Mouse (Mus musculus): ENCODE measurements around the gene Mr1. TPM values are rescaled to one million over a fixed set of nuclear protein-coding genes. Genes with fewer than 3 reads are reported as not detected.

Gene Mr1
- polyA plus RNA-seq, 2 experiments: 0.37 to 0.52 TPM

DNA sequence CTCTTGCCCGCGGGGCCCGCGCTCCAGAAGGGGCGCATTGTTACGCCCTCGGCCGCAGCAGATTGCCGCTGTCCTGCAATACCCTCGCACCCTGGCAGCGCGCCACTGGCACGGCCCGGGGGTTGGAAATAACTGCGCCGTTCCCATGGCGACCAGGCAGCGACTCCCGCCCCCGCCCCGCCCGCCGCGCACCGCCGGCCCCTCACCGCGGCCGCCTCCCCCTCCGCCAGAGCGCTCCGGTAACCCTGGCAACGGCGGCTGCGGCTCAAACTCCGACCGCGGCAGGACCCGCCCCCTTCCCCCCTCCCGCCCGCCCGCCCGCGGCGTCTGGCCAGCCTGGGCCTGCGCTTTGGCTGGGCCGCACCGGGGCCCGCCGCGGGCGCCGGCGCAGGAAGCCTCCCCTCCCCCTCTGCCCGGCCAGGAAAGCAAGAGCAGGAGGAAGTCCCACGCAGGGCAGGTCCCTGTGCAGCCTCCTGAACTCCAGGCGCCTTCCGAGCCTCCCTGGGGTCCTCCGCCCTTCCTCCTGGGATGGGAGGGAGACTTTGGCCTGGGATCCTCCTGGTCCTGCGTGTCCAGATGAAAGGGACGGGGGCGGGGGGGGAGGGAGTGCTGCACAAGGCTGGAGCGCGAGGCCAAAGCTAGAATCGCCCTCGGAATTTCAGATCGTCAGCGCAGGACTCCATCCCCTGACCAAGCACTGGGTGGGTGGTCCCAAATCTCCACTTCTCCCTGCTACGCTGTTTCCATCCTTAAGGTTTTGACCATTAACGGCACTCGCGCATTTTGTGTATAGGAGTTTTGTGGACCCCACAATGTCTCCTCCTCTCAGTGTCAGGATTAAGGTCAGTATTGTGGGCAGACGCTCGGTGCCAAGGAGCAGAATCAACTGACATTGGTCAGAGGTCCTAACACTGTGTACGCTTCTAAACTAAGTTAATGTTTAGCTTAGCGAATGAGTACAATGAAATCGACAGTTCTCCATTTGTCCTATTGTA lies 63.0 kb downstream of the Mr1 start:
- Histone ChIP-seq H3K9me3 (ENCODE audit: control insufficient read depth, low read length) (no peaks in the 10 kb centered on the region), H3K27ac (no peak overlapping the region), H3K36me3 (replicated peaks; ENCODE audit: control insufficient read depth, insufficient read depth, low read depth) (no peaks in the 10 kb centered on the region), H3K4me2 (ENCODE audit: low read depth) (peak overlapping the region; percentile 78), H3K27me3 (ENCODE audit: control insufficient read depth, insufficient read depth, low read length) (peaks cover 20% of the 10 kb centered on the region), H3K4me3 (ENCODE audit: insufficient read depth in 1 of 2, low read depth in 2 of 2, low read length in 2 of 2) (peak overlapping the region; percentile 38 to 56), H3K4me1 (replicated peaks; ENCODE audit: control insufficient read depth in 2 of 2, insufficient read depth in 2 of 2, low read length in 1 of 2) (peaks cover 17 to 37% of the 10 kb centered on the region in 2 experiments), H3K9ac (replicated peaks) (peak overlapping the region; percentile 47)
- TF ChIP-seq EP300 (IDR thresholded peaks at IDR 0.05; ENCODE audit: low read depth) (no peak), CTCF (IDR thresholded peaks at IDR 0.05; ENCODE audit: low read depth) (no peak)
- 3% methylated on average over 57 of the region's 77 CpGs for WGBS (ENCODE audit: insufficient replicate concordance)
- ATAC-seq (ENCODE audit: insufficient read depth): peak; percentile 89
- peak; percentile 45 to 60 (median 54) for DNase-seq (ENCODE audit: low read depth in 3 of 3, low spot score in 3 of 3)

DNA sequence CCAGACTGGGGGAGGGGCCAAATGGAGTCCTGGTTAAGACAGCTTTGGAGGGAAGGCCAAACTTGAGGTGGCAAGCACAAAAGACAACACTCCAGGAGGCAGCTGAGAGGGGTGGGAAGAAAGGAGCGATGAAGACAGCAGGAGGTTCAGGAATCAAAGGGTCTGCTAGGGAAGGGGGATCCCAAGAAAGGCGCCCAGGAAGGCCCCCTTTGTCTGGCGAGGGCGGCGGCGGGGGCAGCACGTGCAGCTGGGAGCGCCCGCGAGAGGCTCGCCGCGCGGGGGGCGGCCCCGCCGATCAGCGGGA lies 63.7 kb downstream of the Mr1 start:
- Histone ChIP-seq H3K27me3 (ENCODE audit: control insufficient read depth, insufficient read depth, low read length) (peaks cover 20% of the 10 kb centered on the region), H3K9me3 (ENCODE audit: control insufficient read depth, low read length) (no peaks in the 10 kb centered on the region), H3K27ac (no peak overlapping the region), H3K36me3 (replicated peaks; ENCODE audit: control insufficient read depth, insufficient read depth, low read depth) (no peaks in the 10 kb centered on the region), H3K9ac (replicated peaks) (peak overlapping the region; percentile 47), H3K4me1 (replicated peaks; ENCODE audit: control insufficient read depth in 2 of 2, insufficient read depth in 2 of 2, low read length in 1 of 2) (peaks cover 17 to 35% of the 10 kb centered on the region in 2 experiments), H3K4me3 (ENCODE audit: insufficient read depth in 1 of 2, low read depth in 2 of 2, low read length in 2 of 2) (peak overlapping the region; percentile 38 to 56), H3K4me2 (ENCODE audit: low read depth) (peak overlapping the region; percentile 78)
- WGBS (ENCODE audit: insufficient replicate concordance): 0% methylated on average over 7 of the region's 18 CpGs
- DNase-seq (ENCODE audit: low read depth in 3 of 3, low spot score in 3 of 3) (no peak), ATAC-seq (ENCODE audit: insufficient read depth) (no peak)
- TF ChIP-seq CTCF (IDR thresholded peaks at IDR 0.05; ENCODE audit: low read depth) (no peak), EP300 (IDR thresholded peaks at IDR 0.05; ENCODE audit: low read depth) (no peak)

DNA sequence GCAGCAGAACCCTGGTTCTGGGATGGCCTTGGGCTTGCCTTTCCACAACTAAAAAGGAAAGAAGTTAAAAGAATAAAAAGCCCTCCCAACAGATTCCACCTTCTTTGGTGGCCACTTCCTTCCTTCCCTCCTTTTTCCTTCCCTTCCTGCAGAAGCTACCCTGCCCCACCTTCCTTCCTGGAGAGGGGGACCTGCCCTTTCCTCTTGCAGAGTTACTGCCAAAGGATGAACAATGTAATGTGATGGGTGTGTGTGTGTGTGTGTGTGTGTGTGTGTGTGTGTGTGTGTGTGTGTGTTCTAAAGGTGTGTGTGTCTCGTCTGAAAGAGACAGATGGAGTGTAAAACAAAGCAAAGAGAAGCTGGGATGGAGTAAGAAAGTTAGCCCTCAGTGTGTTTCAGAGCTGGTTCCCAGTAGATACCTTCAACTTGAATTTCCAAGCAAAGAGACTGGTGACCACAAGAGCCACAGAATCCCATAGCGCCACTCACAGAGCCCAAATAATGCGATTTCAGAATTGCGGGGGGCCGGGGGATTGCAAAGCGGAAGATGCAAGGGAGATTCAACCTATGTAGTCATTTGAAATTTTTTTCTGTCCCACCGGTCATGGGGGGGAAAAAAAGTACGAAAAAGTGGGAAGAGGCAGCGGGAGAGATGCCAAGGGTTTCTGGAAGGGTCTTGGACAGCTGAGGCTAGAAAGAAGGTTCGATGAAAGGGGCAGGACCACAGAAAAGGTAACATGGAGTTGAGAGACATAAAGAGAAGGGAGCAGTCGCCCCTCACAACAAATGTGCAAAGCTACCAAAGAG lies 64.3 kb downstream of the Mr1 start:
- no peak for DNase-seq (ENCODE audit: low read depth in 3 of 3, low spot score in 3 of 3)
- H3K4me3 ChIP-seq (ENCODE audit: insufficient read depth in 1 of 2, low read depth in 2 of 2, low read length in 2 of 2): peak overlapping the region; percentile 38 to 56; a peak in 3 of 4 replicates
- H3K4me1 ChIP-seq (replicated peaks; ENCODE audit: control insufficient read depth in 2 of 2, insufficient read depth in 2 of 2, low read length in 1 of 2): peaks cover 17 to 35% of the 10 kb centered on the region in 2 experiments
- no peaks in the 10 kb centered on the region for H3K9me3 ChIP-seq (ENCODE audit: control insufficient read depth, low read length)
- H3K27ac ChIP-seq: no peak overlapping the region
- no peak overlapping the region; the same call in 1 of the 2 replicates for H3K9ac ChIP-seq (replicated peaks)
- TF ChIP-seq EP300 (IDR thresholded peaks at IDR 0.05; ENCODE audit: low read depth): no peak
- TF ChIP-seq CTCF (IDR thresholded peaks at IDR 0.05; ENCODE audit: low read depth): no peak
- no peak for ATAC-seq (ENCODE audit: insufficient read depth)
- peaks cover 20% of the 10 kb centered on the region for H3K27me3 ChIP-seq (ENCODE audit: control insufficient read depth, insufficient read depth, low read length)
- H3K36me3 ChIP-seq (replicated peaks; ENCODE audit: control insufficient read depth, insufficient read depth, low read depth): no peaks in the 10 kb centered on the region
- H3K4me2 ChIP-seq (ENCODE audit: low read depth): peak overlapping the region; percentile 78
- 13% methylated on average over 11 of the region's 11 CpGs for WGBS (ENCODE audit: insufficient replicate concordance)

DNA sequence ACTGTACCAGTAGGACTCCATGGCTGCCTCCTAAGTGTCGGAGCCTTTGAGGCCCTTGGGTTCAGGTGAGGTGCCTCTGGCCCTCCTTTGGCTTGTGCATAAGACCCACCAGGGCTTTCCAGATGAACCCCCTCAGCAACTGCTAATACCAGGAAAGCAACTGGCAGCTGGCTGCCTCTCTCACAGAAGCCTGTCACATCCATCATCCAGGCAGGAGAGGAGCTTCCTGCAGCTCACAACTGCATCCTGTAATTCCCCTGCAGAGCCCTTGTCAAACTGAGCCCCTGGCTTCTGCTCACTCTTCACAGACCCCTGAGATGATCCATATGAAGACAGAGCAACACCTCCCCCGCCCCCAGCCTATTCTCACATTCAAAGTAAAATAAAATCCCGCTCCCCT lies 68.9 kb downstream of the Mr1 start:
- H3K36me3 ChIP-seq (replicated peaks; ENCODE audit: control insufficient read depth, insufficient read depth, low read depth): no peaks in the 10 kb centered on the region
- ATAC-seq (ENCODE audit: insufficient read depth) (no peak), DNase-seq (ENCODE audit: low read depth in 3 of 3, low spot score in 3 of 3) (no peak)
- no peak overlapping the region for H3K9ac ChIP-seq (replicated peaks)
- peaks cover under 1 to 15% of the 10 kb centered on the region in 2 experiments; a peak in 2 of 4 replicates for H3K4me1 ChIP-seq (replicated peaks; ENCODE audit: control insufficient read depth in 2 of 2, insufficient read depth in 2 of 2, low read length in 1 of 2)
- no peak overlapping the region for H3K4me2 ChIP-seq (ENCODE audit: low read depth)
- no peak overlapping the region for H3K4me3 ChIP-seq (ENCODE audit: insufficient read depth in 1 of 2, low read depth in 2 of 2, low read length in 2 of 2)
- TF ChIP-seq EP300 (IDR thresholded peaks at IDR 0.05; ENCODE audit: low read depth): no peak
- TF ChIP-seq CTCF (IDR thresholded peaks at IDR 0.05; ENCODE audit: low read depth): no peak
- WGBS (ENCODE audit: insufficient replicate concordance): 46% methylated on average over 3 of the region's 3 CpGs
- peaks cover 6% of the 10 kb centered on the region for H3K27me3 ChIP-seq (ENCODE audit: control insufficient read depth, insufficient read depth, low read length)
- H3K27ac ChIP-seq: no peak overlapping the region
- no peaks in the 10 kb centered on the region for H3K9me3 ChIP-seq (ENCODE audit: control insufficient read depth, low read length)

Other genes with a start within 250 kb of the Mr1 start
- gene Ier5, start 47.2 kb downstream of the Mr1 start, polyA plus RNA-seq (2012; rRNA removed): 4.9 and 5.8 TPM in 2 replicates
- 2.9 and 3.3 TPM in 2 replicates for gene Ier5, start 47.2 kb downstream of the Mr1 start, polyA plus RNA-seq (2014; fragmentation: Nextera tagmentation; extraction: Ambion mirVana)
- 2.8 and 5.8 TPM in 2 replicates for gene Stx6, start 11.9 kb upstream of the Mr1 start, polyA plus RNA-seq (2012; rRNA removed)
- 8.9 and 9.4 TPM in 2 replicates for gene Stx6, start 11.9 kb upstream of the Mr1 start, polyA plus RNA-seq (2014; fragmentation: Nextera tagmentation; extraction: Ambion mirVana)
- 0.32 TPM in 2 replicates for gene BC034090, start 97.6 kb upstream of the Mr1 start, polyA plus RNA-seq (2012; rRNA removed)
- gene BC034090, start 97.6 kb upstream of the Mr1 start, polyA plus RNA-seq (2014; fragmentation: Nextera tagmentation; extraction: Ambion mirVana): 0.06 TPM in 1 of 2 replicates, not detected in the other